Mouse (Mus musculus): ENCODE measurements around the gene Limk1.
A peak's percentile ranks its signal among the peaks of the same experiment; 100 is the strongest.

Limk1 gene

GRCm38 (mm10) chr5:134622069-134622468 is 66.3 kb downstream of the Limk1 start:
- DNase-seq, result peak; percentile 80 to 85

- DNase-seq, result peak in 1 of 2 experiments; percentile 44
Measured at GRCm38 (mm10) chr5:134621099-134621640, 67.2 kb downstream of the Limk1 start.

GRCm38 (mm10) chr5:134620457-134620856 is 67.9 kb downstream of the Limk1 start:
- DNase-seq, result no peak

GRCm38 (mm10) chr5:134617071-134617470 is 71.3 kb downstream of the Limk1 start:
- DNase-seq, result peak; percentile 66 to 76

GRCm38 (mm10) chr5:134615780-134616179 is 72.6 kb downstream of the Limk1 start:
- DNase-seq, result no peak

- DNase-seq, result no peak
Measured at GRCm38 (mm10) chr5:134615380-134615779, 73.0 kb downstream of the Limk1 start.

GRCm38 (mm10) chr5:134614802-134615201 is 73.6 kb downstream of the Limk1 start, which contains the start of gene Lat2:
TSS of gene Lat2 (minus strand) at chr5:134615025.
- no peak for DNase-seq

- DNase-seq, result no peak
Measured at GRCm38 (mm10) chr5:134614296-134614695, 74.1 kb downstream of the Limk1 start.

- DNase-seq, result no peak
Measured at GRCm38 (mm10) chr5:134613727-134614126, 74.7 kb downstream of the Limk1 start.

- DNase-seq, result no peak
Measured at GRCm38 (mm10) chr5:134611810-134612521, 76.4 kb downstream of the Limk1 start.

- DNase-seq, result no peak
Measured at GRCm38 (mm10) chr5:134609916-134610643, 78.3 kb downstream of the Limk1 start.

GRCm38 (mm10) chr5:134607121-134607520 is 81.3 kb downstream of the Limk1 start:
- DNase-seq, result no peak

- DNase-seq, result no peak
Measured at GRCm38 (mm10) chr5:134606314-134606713, 82.1 kb downstream of the Limk1 start.

Data from cerebellum, postnatal 14 days (tissue).